Mouse (Mus musculus) E14TG2a.4 (cell line): ENCODE measurements around the gene Nr4a1.

Experiments used
- H3K27me3 ChIP-seq: 2 replicates; pipeline ENCODE4 v1.6.1; 2014; ENCODE audit warnings: low read length, control low read depth; ENCODE audit not compliant: insufficient read depth
- H3K36me3 ChIP-seq: 2 replicates; pipeline ENCODE4 v1.6.1; 2014; ENCODE audit warnings: low read length, control low read depth; ENCODE audit not compliant: insufficient read depth
- H3K4me1 ChIP-seq: replicated peaks from 2 replicates; pipeline ENCODE4 v1.6.1; 2014; ENCODE audit warnings: low read depth, low read length, control low read depth
- H3K4me3 ChIP-seq: replicated peaks from 2 replicates; pipeline ENCODE4 v1.5.1; 2014; ENCODE audit warnings: mild to moderate bottlenecking, low read length
- H3K9me3 ChIP-seq: 2 replicates; pipeline ENCODE4 v1.6.1; 2014; ENCODE audit warnings: low read length, control low read depth
- CTCF ChIP-seq: conservative IDR thresholded peaks from 2 replicates; pipeline ENCODE4 v1.5.1; 2014; ENCODE audit warnings: low read length
- NANOG ChIP-seq: IDR thresholded peaks from 2 replicates; pipeline ENCODE4 v1.6.1; 2014; ENCODE audit warnings: borderline replicate concordance, low read length, mixed read lengths
- POU5F1 ChIP-seq: IDR thresholded peaks from 2 replicates; pipeline ENCODE4 v1.6.1; 2014; ENCODE audit warnings: low read length, borderline replicate concordance

The Nr4a1 gene

DNA sequence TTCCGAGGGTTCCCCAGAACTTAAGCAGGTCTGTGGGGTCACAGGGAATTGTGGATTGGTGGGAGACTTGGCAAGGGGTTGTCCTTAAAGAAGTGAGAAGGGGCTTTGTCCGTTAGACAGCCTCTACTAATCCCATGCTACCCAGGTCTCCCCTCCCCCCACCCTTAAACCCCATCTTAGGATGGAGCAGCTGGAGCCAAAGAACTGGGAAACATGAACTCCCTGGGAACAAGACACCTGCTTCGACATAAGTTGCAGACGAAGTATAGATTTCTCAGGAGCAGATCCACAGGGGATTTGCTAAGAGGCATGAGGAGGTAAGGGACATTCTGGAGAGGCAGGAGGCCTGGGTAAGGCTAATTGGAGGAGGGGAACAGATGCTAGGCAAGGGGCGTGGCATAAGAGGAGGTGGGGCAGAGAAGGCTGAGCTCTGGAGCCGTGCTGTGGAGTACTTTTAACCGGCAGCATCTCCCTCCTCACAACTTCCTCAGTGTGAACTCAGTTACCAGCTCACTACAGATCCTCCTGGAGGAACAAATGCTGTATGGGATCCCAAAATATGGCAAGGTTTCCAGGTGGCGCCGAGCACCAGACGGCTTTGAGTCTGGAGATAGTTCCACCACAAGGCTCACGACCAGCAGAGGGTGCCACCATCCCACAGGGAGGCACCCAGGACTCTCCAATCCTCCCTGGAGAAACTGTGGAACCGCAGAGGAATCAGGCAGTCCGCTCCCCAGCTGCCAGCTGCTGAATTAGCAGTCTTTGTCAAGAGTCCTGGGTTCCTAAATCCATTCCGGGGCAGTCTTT lies 32.6 kb upstream of the Nr4a1 start:
- peak overlapping the region; percentile 77 for H3K4me3 ChIP-seq
- peaks cover 62% of the 10 kb centered on the region for H3K4me1 ChIP-seq
- no peaks in the 10 kb centered on the region for H3K9me3 ChIP-seq
- no peak for TF ChIP-seq NANOG
- TF ChIP-seq CTCF = peak; percentile 93
- TF ChIP-seq POU5F1 = no peak
- 0 out of 2 replicates have a peak, but pooled peaks cover 6% of the 10 kb centered on the region for H3K36me3 ChIP-seq
- H3K27me3 ChIP-seq = peaks cover 39% of the 10 kb centered on the region

DNA sequence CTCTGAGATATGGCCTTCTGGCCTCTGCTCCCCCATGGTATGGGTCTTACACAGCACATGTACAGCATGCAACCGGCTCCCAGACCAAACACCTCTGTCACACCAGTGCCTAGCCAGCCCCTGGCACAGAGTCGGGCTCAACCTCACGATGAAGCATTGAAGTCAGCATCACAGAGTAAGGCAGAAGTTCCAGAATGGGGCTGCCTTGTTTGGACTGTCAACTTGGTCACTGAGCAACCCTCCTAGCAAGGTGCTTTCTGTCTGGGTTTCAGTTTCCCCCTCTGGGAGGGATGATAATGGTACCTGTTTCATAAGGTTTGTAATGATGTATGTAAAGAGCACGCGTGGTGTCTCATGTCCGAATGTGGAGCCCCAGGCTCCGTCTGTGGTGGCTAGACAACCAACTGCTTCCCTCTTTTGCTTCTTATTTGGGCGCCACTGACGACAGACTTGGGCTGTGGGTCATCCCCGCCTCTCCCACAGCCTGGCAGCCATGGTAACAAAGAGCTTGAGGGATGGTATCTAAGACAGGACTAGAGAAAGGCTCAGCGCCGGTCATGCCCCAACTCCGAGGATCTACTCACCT lies 31.1 kb upstream of the Nr4a1 start:
- no peak for TF ChIP-seq NANOG
- no peak for TF ChIP-seq CTCF
- no peak for TF ChIP-seq POU5F1
- no peaks in the 10 kb centered on the region for H3K9me3 ChIP-seq
- H3K27me3 ChIP-seq = peaks cover 39% of the 10 kb centered on the region
- H3K4me3 ChIP-seq = peak overlapping the region; percentile 92; the same call in 1 of the 2 replicates
- H3K4me1 ChIP-seq = peaks cover 76% of the 10 kb centered on the region
- H3K36me3 ChIP-seq = 0 out of 2 replicates have a peak, but pooled peaks cover 14% of the 10 kb centered on the region

DNA sequence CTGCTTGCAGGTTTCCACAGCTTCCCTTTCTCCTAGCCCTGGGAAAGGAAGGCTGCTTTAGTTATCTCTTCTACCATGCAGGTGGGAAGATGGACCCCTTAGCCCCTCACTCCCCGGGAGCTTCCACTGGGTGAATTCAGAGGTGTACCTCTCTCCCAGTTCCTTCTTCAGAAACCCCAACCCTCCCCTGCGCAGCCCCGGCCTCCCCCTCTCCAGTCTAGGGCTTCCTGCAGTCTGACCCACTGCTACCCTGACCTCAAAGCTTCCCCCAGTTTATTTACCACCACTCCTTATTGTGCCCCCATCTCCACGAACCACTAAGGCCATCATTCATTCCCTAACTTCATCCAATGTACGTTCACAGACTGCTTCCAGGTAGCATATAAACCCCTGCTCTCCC lies 30.5 kb upstream of the Nr4a1 start:
- no peaks in the 10 kb centered on the region for H3K9me3 ChIP-seq
- H3K27me3 ChIP-seq = peaks cover 39% of the 10 kb centered on the region
- H3K4me1 ChIP-seq = peaks cover 82% of the 10 kb centered on the region
- no peak for TF ChIP-seq POU5F1
- no peak for TF ChIP-seq CTCF
- no peak for TF ChIP-seq NANOG
- peak overlapping the region; percentile 92 for H3K4me3 ChIP-seq
- 0 out of 2 replicates have a peak, but pooled peaks cover 16% of the 10 kb centered on the region for H3K36me3 ChIP-seq

DNA sequence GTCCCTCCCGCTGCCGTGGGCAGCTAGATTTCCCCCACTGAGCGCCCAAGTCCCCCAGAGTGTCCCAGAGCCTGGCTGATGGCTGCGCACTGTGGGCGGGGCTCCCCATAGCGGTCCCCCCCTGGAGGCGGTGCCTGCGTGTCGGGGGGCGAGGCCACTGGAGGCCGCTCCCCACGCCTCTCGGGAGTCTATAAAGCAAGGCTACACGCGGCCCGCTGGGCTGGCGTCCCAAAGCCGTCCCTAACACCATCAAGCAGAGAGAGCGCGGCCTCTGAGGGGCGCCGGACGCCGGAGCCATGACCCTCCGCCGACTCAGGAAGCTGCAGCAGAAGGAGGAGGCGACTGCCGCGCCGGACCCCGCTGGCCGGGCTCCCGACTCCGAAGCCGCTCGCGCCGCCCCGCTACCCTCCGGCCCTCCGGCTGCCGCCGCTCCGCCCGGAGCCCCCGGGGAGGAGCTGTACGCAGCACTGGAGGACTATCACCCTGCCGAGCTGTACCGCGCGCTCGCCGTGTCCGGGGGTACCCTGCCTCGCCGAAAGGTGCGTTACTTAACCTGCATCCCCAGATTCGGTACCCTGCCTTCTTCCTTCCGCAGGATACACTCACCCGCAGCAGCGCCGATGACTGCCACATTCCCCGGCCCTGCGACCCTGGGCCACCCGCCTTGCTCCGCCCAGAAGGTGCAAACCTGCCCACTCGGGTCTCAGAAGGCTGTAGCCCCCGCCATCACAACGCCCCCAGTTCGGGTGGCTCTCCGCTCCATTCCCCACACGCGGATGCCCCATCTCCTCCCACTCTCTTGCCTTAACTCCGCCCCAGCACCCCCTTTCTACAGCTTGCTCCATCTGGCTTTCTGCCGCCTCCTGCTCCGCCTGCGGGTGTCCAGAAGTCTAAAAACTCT lies 29.8 kb upstream of the Nr4a1 start, which contains the start of gene Grasp:
Gene Grasp (plus strand): TSS at position 183 of the 901 bp plus-strand sequence.
- H3K36me3 ChIP-seq = peaks cover 23% of the 10 kb centered on the region
- H3K4me1 ChIP-seq = peaks cover 89% of the 10 kb centered on the region
- no peaks in the 10 kb centered on the region for H3K9me3 ChIP-seq
- H3K27me3 ChIP-seq = peaks cover 39% of the 10 kb centered on the region
- peak within 1 kb of the TSS; percentile 92 for H3K4me3 ChIP-seq
- no peak for TF ChIP-seq NANOG
- no peak for TF ChIP-seq CTCF
- TF ChIP-seq POU5F1 = no peak

DNA sequence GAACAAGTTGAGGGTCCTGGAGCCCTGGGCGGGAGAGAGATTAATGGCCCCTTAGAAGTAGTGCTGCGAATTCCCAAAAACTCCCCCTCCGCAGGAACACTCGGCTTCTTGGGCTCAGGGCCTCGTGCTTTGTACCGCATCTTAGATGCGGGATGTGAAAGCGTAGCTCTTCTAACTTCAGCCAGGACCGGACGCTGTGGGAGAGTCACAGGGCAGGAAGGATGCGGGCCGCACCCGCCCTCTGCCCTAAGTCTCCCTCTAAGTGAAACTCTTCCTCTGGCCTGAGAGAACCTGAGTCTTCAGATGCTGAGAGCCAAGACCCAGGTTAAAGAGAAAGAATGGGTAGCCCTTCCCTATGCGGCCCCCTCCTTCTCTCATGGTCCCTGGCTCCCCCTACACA lies 29.1 kb upstream of the Nr4a1 start:
- peaks cover 30% of the 10 kb centered on the region for H3K36me3 ChIP-seq
- peaks cover 42% of the 10 kb centered on the region for H3K27me3 ChIP-seq
- peaks cover 89% of the 10 kb centered on the region for H3K4me1 ChIP-seq
- H3K9me3 ChIP-seq = no peaks in the 10 kb centered on the region
- peak overlapping the region; percentile 92 for H3K4me3 ChIP-seq
- no peak for TF ChIP-seq CTCF
- TF ChIP-seq NANOG = no peak
- TF ChIP-seq POU5F1 = no peak

DNA sequence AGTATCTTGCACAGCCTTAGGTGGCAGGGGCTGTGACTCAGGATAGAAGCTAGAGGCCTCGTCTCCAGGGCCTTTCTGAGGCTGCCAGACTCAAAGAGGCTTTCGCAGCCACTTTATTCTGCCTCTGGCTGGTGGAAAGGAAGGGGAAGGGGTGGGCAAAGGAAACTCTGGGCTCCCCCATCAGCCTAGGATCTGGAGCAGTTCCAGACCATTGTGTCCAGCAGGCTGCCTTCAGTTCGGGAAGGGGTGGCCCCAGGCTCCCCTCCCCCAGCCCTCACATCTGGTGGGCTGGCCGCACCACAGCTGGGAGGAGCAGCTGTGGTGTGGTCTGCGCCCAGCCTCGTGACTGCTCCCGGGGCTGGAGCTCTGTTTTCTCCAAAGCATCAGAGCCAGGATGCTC lies 26.1 kb upstream of the Nr4a1 start:
- H3K9me3 ChIP-seq = no peaks in the 10 kb centered on the region
- TF ChIP-seq CTCF (no peak), POU5F1 (no peak), NANOG (no peak)

DNA sequence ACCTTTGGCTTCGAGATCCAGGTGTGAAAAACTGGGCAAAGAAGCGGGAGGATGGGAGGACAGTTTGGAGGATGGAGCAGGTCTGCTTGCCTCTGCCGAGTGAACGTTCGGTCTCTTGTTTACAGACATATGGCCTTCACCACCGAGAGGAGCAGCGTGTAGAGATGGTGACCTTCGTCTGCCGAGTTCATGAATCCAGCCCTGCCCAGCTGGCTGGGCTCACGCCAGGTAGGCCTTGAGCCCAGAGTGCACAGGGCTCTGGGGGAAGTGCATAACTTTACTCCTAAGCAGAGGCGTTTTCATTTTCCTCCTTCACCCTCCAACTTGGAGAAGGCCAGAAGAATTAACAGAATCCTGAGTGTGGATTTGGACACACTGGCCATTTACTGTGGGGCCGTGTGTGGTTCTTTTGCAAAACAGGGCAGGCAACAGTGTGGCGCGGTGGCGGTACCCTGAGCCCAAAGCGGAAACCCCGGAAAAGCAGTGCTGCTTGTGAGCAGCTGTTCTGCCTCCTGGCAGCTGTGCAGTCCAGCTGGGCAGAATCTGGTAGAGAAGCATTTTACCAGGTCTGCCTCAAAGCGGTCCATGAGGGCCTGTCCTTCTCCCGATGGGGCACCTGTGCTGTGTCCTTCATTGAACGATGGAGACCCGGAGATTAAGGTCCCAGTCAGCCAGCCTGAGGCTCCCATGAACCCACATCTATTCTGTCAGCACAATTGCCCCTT lies 25.0 kb upstream of the Nr4a1 start:
- Histone ChIP-seq H3K27me3 (peaks cover 22% of the 10 kb centered on the region), H3K4me3 (peak overlapping the region; percentile 51), H3K9me3 (no peaks in the 10 kb centered on the region), H3K4me1 (peaks cover 88% of the 10 kb centered on the region), H3K36me3 (peaks cover 50% of the 10 kb centered on the region)
- no peak for TF ChIP-seq POU5F1
- no peak for TF ChIP-seq CTCF
- no peak for TF ChIP-seq NANOG

More for the DNA sequence above, 26.1 kb upstream of the Nr4a1 start:
- Histone ChIP-seq H3K36me3 (peaks cover 44% of the 10 kb centered on the region), H3K27me3 (peaks cover 33% of the 10 kb centered on the region), H3K4me1 (peaks cover 87% of the 10 kb centered on the region), H3K4me3 (peak overlapping the region; percentile 51)
